Mouse (Mus musculus) thymus, postnatal 25 days (tissue): ENCODE results near the gene Med11.
"Not testable (repeated sequence)": the region's sequence is repeated elsewhere in the genome, so short reads cannot be mapped to it uniquely, and the experiment has no call there.

Experiments used
- DNase-seq: peaks from one replicate; pipeline ENCODE4 v3.0.0; 2022

Gene Med11

DNA sequence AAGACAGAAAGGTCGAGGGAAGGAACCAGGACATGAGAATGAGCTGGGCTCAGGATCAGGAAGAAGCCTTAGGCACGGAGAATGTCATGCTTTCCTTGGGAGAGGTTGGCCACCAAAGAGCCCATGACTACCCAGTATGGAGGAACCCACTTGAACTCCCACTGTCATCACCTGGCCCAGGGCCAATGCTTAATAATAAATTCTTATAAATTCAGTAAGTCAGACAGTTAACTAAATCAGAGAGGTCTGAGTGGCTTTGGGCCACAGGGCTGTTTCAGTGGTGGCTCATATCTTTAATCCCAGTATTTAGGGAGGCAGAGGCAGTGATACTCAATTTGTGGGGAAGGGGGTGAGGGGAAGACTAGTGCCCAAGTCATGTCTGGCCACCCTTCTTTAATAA, 793 bp upstream of the Med11 start:
- no peak for DNase-seq

DNA sequence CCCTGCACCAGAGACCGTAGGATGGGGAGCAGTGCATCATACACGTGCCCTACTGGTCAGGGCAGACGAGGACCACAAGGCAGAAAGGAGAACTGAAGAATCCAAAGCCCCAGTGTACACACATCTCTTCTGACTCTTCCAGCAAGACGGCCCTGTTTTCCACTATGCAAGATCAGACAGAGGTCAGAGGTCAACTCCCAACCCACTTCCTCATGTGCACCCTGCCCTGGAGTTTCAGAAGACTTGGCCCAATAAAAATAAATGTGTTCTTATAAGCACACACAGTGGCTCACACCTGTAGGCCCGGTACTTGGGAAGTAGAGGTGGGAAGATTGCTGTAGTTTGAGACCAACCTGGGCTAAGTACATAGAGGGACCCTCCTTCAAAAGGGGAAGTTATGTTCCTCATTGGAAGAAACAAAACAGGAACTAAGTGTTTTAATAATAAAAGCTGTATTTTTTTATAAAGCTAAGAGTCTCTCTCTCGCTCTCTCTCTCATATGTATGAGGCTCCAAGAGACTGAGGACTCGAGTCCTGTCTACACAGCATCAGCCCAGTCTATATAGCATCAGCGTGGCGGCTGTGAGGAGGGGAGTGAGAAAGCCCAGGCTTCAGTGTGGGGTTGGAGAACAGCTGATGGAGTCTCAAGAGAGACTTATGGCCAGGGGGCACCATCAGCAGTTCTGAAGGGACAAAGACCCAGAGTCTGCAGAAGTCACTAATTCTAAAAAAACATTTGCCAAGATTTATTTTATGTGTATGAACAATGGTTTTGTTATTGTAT, 1.7 kb downstream of the Med11 start:
- no peak for DNase-seq

DNA sequence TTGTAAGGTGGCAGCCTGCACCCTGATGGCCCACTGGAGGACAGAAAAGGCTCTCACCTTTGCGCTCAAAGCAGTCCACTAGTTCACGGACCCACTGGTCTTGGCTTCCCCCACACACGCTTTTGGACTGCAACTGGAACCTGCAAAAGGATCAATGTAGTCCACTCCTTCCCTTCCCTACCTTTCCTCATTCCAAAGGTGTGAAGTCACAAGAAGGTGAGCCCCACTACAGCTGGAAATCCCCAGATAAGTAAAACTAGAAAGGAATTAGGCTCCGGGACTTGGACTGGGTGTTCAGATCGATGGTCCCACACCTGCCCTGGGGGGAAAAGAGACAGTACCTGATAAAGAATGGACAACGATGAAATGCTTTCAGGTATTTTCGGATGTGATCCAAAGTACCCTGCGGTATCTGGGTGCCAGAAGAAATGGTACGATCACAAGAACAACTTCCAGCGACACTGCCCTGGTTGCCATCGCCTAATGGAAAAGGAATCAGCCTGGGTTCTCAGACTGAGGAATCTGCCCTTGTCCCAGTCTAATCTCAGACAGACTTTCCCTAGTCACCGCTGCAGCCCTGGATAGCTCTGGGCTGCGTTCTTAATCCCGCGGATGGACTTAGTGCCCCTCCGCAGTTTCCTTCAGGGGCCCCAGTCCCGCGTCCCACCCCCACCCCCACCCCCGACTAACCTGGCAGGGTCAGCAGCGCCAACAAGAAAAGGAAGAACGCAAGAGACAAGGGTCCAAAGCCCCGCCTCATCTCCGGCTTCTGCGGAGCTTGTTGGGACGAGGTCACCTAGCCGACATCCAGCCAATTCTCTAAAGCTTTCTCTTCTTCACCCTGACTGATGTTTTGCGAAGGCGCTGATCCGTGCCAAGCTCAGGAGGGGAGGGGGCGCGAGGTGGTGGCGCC, 7.2 kb downstream of the Med11 start, which contains the start of gene Zmynd15:
TSS of gene Zmynd15 (plus strand) at position 746 of the 913 bp plus-strand sequence.
- DNase-seq, result no peak

DNA sequence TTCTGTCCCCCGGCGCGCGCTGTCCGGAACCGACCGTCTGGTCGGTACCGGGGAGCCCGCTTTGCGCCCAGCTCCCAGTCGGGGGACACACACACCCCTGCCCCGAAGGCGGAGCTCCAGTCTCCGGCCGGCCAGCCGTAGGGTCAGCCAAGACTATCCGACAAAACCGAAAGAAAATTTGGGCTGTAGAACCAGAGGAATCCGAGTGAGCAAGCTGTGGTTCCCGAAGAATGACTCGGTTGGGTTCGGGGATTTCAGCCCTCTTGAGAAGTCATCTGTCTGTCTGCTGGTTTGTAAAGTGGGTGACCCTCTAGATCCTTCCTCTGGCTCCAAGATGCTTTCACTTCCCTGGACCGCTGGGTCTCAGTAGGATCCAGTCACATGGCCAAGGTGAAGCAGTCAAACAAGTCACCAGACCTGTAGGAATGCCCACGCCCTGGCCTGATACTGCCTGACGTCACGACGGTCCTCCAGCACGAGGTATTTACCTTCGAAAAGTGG, 7.9 kb downstream of the Med11 start, which contains the start of gene Cxcl16:
TSS of gene Cxcl16 (minus strand) at position 384 of the 501 bp plus-strand sequence.
- DNase-seq, result no peak

DNA sequence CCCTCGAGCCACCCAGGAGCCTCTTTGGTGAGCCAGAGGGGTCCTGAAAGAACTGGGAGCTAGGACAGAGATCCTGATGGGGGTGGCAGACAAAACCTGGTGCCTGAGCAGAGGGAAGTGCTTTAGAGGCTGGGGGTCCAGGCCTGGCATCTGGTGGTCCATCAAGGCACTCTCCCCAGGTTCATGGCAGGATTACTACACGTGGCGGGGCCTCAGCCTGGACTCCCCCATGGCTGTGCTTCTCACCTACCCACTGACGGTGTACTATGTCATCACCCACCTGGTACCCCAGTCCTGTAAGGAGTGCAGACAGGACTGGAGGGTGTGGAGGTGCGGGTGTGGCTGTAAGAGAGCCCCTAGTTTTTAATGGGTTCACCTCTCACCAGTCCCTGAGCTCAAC, 12.3 kb downstream of the Med11 start:
- no peak for DNase-seq

DNA sequence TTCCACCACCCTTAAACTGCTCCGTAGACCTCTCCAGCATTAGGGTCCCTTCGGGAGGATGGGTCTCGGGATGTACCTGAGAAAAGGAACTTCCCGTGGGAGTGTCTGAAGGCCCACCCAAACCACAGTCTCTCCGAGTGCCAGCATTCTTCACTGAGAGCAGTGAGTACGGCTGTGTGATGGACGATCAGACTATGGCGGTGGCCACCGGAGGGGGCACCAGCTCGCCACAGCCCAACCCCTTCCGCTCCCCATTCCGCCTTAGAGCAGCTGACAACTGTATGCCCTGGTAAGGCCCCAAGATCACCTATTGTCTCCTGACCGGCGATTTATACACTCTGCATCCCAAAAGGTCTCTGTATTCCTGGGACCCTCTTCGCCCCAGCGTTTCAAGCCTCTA, 13.5 kb downstream of the Med11 start:
- DNase-seq, result no peak

DNA sequence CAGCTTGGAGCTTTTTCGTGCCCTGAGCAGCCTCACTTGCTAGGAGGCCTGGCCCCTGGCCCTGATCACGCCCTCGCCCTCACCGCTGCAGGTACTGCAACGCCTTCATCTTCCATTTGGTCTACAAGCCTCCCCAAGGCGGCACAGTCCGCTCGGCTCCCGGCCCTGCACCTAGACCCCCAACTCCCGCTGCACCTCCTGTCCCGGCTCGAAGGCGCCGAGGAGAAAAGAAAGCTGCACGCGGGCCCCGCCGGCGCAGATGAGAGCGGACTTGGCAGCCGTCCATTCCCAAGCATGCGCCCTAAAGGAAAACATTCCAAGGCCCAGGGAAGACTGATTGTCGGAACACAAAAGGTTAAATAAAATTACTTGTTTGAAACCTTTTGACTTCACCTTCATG, 14.1 kb downstream of the Med11 start:
- no peak for DNase-seq

DNA sequence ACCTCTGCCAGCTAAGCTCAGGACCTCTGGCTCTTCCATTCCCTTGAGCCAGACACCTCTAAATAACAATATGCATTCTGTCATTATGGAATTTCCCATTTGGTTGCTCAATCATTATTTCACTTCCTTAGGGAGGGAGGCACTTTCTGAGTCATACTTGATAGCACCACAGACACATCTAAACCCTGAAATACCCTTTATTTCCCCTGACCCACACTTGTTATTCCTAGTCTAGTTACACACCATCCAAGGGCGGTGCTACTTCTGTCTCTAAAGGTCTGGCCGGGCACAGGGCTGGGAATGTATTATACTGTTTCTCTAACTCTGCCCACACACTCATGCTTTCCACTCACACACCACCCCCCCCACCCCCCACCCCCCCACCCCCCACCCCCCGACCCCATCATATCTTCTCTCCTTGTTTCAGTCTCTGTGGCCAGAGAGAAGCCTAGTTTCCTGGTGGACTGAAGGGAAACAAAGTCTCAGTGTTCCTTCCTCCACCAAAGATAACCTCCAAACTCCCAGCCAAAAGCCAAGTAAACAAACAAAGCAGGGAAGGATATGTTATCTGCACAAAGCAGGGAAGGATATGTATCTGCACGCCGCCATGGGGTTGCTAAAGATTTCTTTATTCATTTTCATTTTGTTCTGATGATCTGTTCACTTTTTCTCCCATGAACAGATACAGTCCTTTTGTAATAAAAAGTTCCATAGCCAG, 16.3 kb downstream of the Med11 start:
- no peak for DNase-seq

DNA sequence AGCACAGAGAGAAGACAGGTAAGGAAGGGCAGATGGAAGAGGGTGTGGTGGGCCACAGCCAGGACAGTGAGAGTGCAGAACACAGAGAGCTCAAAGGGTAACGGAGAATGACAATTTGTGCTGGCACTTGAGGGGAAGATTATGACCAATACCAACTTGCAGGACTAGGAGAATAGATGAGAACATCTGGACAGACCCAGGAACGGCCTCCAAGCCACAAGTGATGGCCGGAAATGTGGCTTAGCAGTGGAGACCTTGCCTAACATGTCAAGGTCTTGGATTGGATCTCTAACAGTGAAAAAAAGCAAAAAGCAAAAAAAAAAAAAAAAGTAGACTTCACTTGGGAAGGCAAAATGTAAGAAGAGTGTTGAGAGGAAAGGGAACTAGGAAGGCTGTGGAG, 18.0 kb downstream of the Med11 start:
- DNase-seq, result no peak

DNA sequence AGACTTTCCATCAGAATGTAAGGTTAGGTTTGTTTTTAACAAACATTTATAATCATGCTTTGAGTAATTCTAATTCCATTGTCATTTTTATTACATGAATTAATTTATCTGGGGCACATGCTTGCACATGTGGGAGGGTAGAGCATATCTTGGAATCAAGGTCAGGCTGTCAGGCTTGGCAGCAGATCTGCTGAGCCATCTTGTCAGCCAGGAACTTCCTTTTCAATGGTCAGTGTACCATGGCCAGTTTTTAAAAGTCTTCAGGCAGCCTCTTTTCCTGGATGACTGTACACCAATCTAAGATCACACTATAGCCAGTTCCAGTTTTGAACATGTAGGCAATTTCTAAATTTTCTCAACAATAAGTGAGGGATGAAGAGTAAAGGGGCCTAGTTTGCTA, 21.0 kb downstream of the Med11 start:
- DNase-seq, result no peak

DNA sequence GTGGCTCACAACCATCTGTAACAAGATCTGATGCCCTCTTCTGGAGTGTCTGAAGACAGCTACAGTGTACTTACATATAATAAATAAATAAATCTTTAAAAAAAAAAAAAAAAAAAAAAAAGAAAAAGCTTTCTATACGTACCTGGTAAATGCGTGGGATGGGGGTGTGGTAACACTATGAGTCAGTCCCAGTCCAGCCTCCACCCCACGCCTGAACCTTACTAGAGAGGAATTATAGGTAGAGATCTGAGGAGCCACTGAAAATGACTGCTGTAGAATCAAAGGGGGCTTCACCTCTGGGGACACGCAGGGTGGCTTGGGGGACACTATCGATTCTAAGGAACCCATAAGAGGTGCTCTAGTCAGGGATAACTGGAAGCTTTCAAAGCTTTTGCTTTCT, 21.6 kb downstream of the Med11 start:
- not testable (repeated sequence) for DNase-seq

DNA sequence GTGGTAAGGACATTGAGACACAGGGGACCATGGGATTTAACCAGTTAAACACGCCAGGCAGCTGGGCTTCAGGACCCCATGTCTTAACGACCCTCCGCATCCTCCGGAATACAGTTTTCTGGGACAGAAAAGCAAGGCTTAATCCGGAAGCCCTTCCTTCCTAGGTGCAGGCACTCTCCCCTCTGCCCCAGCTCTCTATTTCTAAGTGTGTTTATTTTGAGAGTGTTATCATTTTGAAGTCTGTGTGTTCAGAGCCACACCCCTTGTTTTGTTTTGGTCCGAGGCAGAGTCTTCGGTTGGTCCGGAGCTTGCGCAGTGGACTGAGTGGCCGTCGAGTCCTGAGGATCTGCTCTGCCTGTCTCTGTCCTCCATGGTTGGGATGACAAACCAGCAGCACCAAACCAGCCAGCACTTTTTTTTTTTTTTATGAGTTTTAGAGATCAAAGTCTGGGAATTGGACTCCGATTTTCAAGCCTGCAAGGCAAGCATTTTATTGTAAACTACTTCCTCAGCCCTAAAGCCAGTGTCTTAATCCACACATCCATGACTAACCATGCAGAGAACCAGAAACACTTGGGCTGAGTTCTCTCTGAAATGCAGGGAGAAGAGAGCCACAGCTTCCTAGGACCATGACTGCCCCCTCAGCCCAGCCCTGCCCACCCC, 23.3 kb downstream of the Med11 start:
- DNase-seq, result no peak

DNA sequence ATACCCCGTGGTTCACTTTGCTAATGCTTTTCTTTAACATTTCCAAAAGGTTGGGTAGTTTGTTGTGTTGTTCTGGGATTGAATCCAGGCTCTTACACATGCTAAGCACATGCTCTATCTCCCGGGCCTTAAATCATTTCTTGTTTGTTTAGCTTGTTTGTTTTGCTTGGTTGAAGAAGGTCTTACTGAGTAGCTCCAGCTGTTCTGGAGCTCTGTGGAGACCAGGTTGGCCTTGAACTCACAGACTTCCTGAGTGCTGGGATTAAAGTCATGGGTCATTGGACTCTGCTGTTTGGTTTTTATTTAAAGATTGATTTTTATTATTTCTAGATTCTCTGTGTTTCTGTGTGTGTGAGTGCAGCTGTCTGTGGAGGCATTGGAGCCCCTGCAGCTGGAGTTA, 33.8 kb downstream of the Med11 start:
- no peak for DNase-seq

DNA sequence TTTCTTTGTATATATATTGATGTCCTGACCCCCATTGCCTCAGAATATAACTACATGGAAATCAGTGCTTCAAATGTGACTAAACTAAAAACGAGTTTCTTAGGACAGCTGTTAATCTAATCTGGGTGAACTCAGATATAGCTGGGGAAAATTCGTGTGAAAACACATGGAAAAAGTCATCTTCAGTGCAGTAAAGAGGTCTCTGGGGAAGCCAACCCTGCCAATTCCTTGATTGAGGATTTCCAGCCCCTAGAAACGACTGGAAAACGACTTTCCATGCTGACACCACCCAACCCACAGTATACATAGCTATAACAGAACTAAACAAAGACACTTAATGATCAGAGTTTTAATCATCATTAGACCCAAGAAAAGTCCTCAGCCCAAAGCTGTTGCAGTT, 36.1 kb downstream of the Med11 start:
- DNase-seq, result no peak

DNA sequence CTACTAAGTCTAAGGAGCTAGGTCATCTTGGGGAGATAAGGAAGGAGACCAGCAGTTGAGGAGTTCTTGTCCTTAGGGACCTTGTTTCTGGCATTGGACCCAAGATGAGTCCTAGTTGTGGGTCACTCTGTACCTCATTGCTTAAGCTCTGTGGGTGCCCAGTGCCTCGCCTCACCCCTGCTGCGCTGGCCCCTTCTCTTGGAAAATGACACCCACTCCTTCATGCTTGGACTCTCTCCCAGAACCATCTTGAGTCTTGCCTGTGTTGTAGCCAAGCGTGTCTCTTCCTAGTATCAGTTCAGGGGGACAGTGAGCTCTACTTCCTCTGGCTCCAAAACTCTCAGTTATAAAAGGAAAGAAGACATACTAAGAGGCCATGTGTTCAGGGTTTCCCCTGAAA, 37.4 kb downstream of the Med11 start:
- DNase-seq, result no peak

DNA sequence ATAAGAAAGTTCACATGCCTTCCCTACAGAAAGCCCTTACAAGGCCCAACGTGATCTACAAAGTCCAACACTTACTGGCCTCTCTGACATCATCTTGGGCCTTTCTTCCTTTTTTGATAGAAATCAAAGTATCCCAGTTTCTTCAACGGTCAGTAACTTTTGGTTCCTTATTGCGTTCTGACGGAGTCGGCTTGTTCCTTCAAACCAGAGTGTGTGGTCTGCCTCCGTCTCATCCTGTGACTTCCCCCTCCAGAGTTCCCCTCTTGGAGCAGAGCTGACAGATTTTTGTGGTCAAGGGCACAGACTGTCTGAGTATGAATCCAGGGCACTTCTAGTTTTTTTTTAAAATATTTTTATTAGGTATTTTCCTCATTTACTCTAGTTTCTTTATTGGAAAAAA, 38.0 kb downstream of the Med11 start:
- DNase-seq, result no peak

DNA sequence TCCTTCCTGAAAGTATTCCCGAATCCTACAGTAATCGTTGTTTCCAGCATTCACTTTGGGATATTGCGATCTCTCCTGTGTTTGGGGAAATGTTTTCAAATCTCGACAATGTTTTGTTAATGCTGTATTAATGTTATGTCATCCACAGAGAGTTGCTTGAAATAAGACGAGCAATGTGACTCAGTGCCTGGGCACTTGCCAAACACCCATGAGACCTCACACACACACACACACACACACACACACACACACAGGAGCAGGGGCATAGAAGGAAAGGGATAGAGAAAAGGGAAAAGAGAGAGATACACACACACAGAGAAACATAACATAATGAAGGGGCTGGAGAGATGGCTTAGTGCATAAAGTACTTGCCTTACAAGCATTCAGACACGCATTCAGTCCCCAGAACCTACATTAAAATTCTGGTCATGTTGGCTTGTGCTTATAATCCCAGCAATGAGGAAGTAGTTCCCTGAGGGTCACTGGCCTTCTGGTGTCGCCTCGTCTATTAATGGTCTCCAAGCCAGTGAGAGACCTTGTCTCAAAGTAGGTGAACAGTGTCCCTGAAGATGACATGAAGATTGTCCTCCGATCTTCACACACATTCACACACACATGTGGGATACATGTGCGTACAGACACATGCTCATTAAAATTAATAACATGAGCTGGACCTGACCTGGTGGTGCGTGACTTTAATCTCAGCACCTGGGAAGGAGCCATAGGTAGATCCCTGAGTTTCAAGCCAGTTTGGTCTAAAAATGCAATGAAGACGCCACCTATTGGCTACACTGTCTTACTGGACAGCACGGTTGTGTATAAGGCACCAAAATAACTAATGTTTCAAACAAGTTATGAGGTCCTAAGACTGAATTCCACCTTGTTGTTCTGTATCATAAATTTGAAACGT, 48.1 kb downstream of the Med11 start:
- no peak for DNase-seq

DNA sequence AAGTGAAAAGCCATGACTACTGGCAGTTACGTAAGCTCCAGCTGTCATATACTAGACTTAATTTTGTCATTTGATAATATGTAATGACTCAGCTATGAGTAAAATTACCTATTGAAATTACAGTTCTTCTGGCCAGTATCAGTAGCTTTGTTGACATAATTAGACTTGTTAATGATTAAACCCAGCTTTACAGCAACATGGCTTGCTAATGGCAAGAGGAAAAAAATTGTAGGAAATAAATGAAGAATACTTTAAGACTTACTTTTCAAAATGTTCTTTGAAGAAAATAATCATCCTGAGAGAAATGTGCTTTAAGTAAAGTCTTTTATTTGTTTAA, 48.7 kb downstream of the Med11 start:
- no peak for DNase-seq

DNA sequence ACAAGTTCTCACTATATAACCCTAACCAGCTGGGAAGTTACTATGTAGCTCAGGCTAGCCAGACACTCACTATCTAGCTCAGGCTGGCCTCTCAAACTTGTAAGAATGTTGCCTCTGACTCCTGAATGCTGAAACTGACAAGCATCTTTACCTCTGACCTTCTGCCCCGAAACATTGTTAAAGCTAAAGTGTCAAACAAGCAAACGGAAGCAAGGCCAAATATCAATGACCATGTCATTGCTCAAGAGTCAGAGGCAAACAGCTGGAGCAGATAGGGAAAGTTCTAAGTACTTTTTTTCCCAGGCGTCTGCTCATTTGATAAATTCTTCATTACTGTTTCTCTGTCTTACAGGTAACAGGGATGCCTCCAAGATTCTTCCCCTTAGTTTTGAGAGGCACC, 50.3 kb downstream of the Med11 start:
- no peak for DNase-seq
